Mouse (Mus musculus) ES-Bruce4 (cell line): Measurements from ENCODE around the gene Pkp4.

Source experiments
- CTCF ChIP-seq: IDR thresholded peaks from one replicate; pipeline ENCODE4 v1.8.1; 2011; ENCODE audit warnings: low read depth, low read length
- EP300 ChIP-seq: IDR thresholded peaks from 2 replicates; pipeline ENCODE4 v1.6.1; 2011; ENCODE audit warnings: low read depth, low read length; ENCODE audit not compliant: insufficient read depth
- POLR2A ChIP-seq: IDR thresholded peaks from one replicate; pipeline ENCODE4 v1.8.1; 2011; ENCODE audit warnings: low read length; ENCODE audit not compliant: insufficient read depth

GRCm38 (mm10) chr2:59327946-59328345 is 167.3 kb downstream of the Pkp4 start:
- TF ChIP-seq CTCF (no peak), EP300 (no peak), POLR2A (no peak)
